ENCODE assay signal across 8 mouse cellular contexts in genomic region chr15:97812126-97812525, GRCm38 (mm10). TPM values are rescaled to one million over a fixed set of nuclear protein-coding genes. Genes with fewer than 3 reads are reported as not detected.
A peak's percentile ranks its signal among the peaks of the same experiment; 100 is the strongest.
DNase-seq lines count a peak whose midpoint lies in the region; ATAC-seq and TF ChIP-seq lines count a peak whose summit lies in the region.

No protein-coding gene starts in this region.

- peaks cover 8% of the 10 kb centered on the region for H3K36me3 ChIP-seq in hindbrain, postnatal 0 days (ENCODE audit: insufficient read depth, low read length)
- H3K36me3 ChIP-seq in liver, postnatal 0 days (replicated peaks; ENCODE audit: insufficient read depth, low read length): peaks cover 3% of the 10 kb centered on the region; the same call in 1 of the 2 replicates

- 22% methylated on average over 6 of the region's 6 CpGs for WGBS in hindbrain, postnatal 0 days
- WGBS in liver, postnatal 0 days (ENCODE audit: insufficient replicate concordance): 68% methylated on average over 6 of the region's 6 CpGs

- TF ChIP-seq EP300 in liver, postnatal 0 days (IDR thresholded peaks at IDR 0.05; ENCODE audit: low read depth): no peak

- intact Hi-C loops in left cerebral cortex, postnatal 36 days (cut with DNase I): loop anchor here (5.0 kb wide), 1 partner anchor 35 kb away; no protein-coding TSS in a partner anchor

- H3K4me2 ChIP-seq in hindbrain, postnatal 0 days (ENCODE audit: low read depth, low read length): no peak overlapping the region
- H3K4me2 ChIP-seq in liver, postnatal 0 days (ENCODE audit: low read depth, low read length): no peak overlapping the region

- H3K4me3 ChIP-seq in hindbrain, postnatal 0 days (ENCODE audit: low read length): no peak overlapping the region
- no peak overlapping the region for H3K4me3 ChIP-seq in liver, postnatal 0 days (ENCODE audit: low read depth, low read length)

- peak; percentile 92 for DNase-seq in adrenal gland, adult 2 months
- DNase-seq in cerebellum, adult 9-11 months: peak; percentile 93
- DNase-seq in gastrocnemius, adult 8-10 months (ENCODE audit: low spot score in 2 of 2): peak; percentile 79 to 93
- peak; percentile 81 for DNase-seq in hindbrain, postnatal 0 days (ENCODE audit: low spot score)
- DNase-seq in left cerebral cortex, postnatal 36 days (ENCODE audit: low spot score in 2 of 2): peak; percentile 87 to 93
- DNase-seq in right cerebral cortex, adult 2 months (ENCODE audit: low spot score in 2 of 2): peak; percentile 81 to 88
- DNase-seq in liver, postnatal 0 days: no peak

- H3K9ac ChIP-seq in hindbrain, postnatal 0 days (replicated peaks; ENCODE audit: low read length): no peak overlapping the region
- no peak overlapping the region for H3K9ac ChIP-seq in liver, postnatal 0 days (replicated peaks)

- TF ChIP-seq CTCF in hindbrain, postnatal 0 days (IDR thresholded peaks at IDR 0.05; ENCODE audit: low read depth): no peak
- TF ChIP-seq CTCF in liver, postnatal 0 days (IDR thresholded peaks at IDR 0.05; ENCODE audit: low read depth): no peak

- H3K27me3 ChIP-seq in hindbrain, postnatal 0 days (ENCODE audit: insufficient read depth, low read length): no peaks in the 10 kb centered on the region
- no peaks in the 10 kb centered on the region for H3K27me3 ChIP-seq in liver, postnatal 0 days (ENCODE audit: insufficient read depth, low read length)

- peaks cover 26% of the 10 kb centered on the region for H3K4me1 ChIP-seq in hindbrain, postnatal 0 days (ENCODE audit: insufficient read depth, low read length)
- 0 out of 2 replicates have a peak, but pooled peaks cover 3% of the 10 kb centered on the region for H3K4me1 ChIP-seq in liver, postnatal 0 days (ENCODE audit: insufficient read depth)

- ATAC-seq in hindbrain, postnatal 0 days: peak; percentile 78
- ATAC-seq in liver, postnatal 0 days: no peak
- ATAC-seq in erythroid progenitor cell, adult 5-6 weeks (replicated peaks; ENCODE audit: low FRiP score, poor library complexity, severe bottlenecking): no peak

- H3K27ac ChIP-seq in hindbrain, postnatal 0 days: peak overlapping the region; percentile 61
- H3K27ac ChIP-seq in liver, postnatal 0 days (ENCODE audit: low read depth): no peak overlapping the region

- H3K9me3 ChIP-seq in hindbrain, postnatal 0 days (ENCODE audit: low read length): no peaks in the 10 kb centered on the region
- no peaks in the 10 kb centered on the region for H3K9me3 ChIP-seq in liver, postnatal 0 days (ENCODE audit: low read length)

RNA-seq across cellular contexts. Expression of gene Hdac7, which starts 32.2 kb away (rescaled TPM):
- total RNA-seq in adrenal gland, adult 2 months (2021): 10 to 100 TPM; 52.5 to 65.1 TPM
- polyA plus RNA-seq in adrenal gland, adult 2 months (2012; rRNA removed): 256 and 263 TPM in 2 replicates
- 1 to 10 TPM; 5.8 to 9.6 (median 9.3) TPM for total RNA-seq in gastrocnemius, adult 8-10 months (2022)
- total RNA-seq in hindbrain, postnatal 0 days (2014; rRNA removed): 23.6 and 28.6 TPM in 2 replicates
- polyA plus RNA-seq in hindbrain, postnatal 0 days (2015; fragmentation: Nextera tagmentation; extraction: Ambion mirVana): 21.7 and 23.7 TPM in 2 replicates
- 10 to 100 TPM; 21.4 to 36.4 TPM for total RNA-seq in left cerebral cortex, postnatal 36 days (2021)
- polyA plus RNA-seq in liver, postnatal 0 days (2015; fragmentation: Nextera tagmentation; extraction: Ambion mirVana): 5.3 TPM in 2 replicates
- total RNA-seq in erythroid progenitor cell, adult 5-6 weeks (2015; ENCODE audit: low replicate concordance): 15.1 and 26.8 TPM in 2 replicates
- total RNA-seq in erythroid progenitor cell, adult 5-6 weeks (2017; ENCODE audit: low replicate concordance): 2.4 and 9.8 TPM in 2 replicates

RNA-seq across cellular contexts. Expression of gene Slc48a1, which starts 33.8 kb away (rescaled TPM):
- 100 to 1,000 TPM; 116 to 158 TPM for total RNA-seq in adrenal gland, adult 2 months (2021)
- 204 and 217 TPM in 2 replicates for polyA plus RNA-seq in adrenal gland, adult 2 months (2012; rRNA removed)
- total RNA-seq in gastrocnemius, adult 8-10 months (2022): 10 to 100 TPM; 40.0 to 52.7 (median 47.3) TPM
- total RNA-seq in hindbrain, postnatal 0 days (2014; rRNA removed): 84.4 and 89.3 TPM in 2 replicates
- polyA plus RNA-seq in hindbrain, postnatal 0 days (2015; fragmentation: Nextera tagmentation; extraction: Ambion mirVana): 140 and 152 TPM in 2 replicates
- total RNA-seq in left cerebral cortex, postnatal 36 days (2021): 100 to 1,000 TPM; 165 to 196 TPM
- polyA plus RNA-seq in liver, postnatal 0 days (2015; fragmentation: Nextera tagmentation; extraction: Ambion mirVana): 59.0 and 61.1 TPM in 2 replicates
- total RNA-seq in erythroid progenitor cell, adult 5-6 weeks (2015; ENCODE audit: low replicate concordance): 122 and 124 TPM in 2 replicates
- 74.2 and 96.2 TPM in 2 replicates for total RNA-seq in erythroid progenitor cell, adult 5-6 weeks (2017; ENCODE audit: low replicate concordance)

RNA-seq across cellular contexts. Expression of gene Rapgef3, which starts 44.4 kb away (rescaled TPM):
- total RNA-seq in adrenal gland, adult 2 months (2021): 10 to 100 TPM; 13.4 to 18.6 TPM
- polyA plus RNA-seq in adrenal gland, adult 2 months (2012; rRNA removed): 44.5 and 52.6 TPM in 2 replicates
- total RNA-seq in gastrocnemius, adult 8-10 months (2022): 1 to 10 TPM; 5.1 to 6.3 (median 5.5) TPM
- 26.4 and 41.9 TPM in 2 replicates for total RNA-seq in hindbrain, postnatal 0 days (2014; rRNA removed)
- polyA plus RNA-seq in hindbrain, postnatal 0 days (2015; fragmentation: Nextera tagmentation; extraction: Ambion mirVana): 10.3 and 12.2 TPM in 2 replicates
- 10 to 100 TPM; 35.7 to 52.9 TPM for total RNA-seq in left cerebral cortex, postnatal 36 days (2021)
- polyA plus RNA-seq in liver, postnatal 0 days (2015; fragmentation: Nextera tagmentation; extraction: Ambion mirVana): 1.5 and 1.9 TPM in 2 replicates
- not detected in 2 replicates for total RNA-seq in erythroid progenitor cell, adult 5-6 weeks (2015; ENCODE audit: low replicate concordance)
- total RNA-seq in erythroid progenitor cell, adult 5-6 weeks (2017; ENCODE audit: low replicate concordance): 3.9 TPM in 1 of 2 replicates, not detected in the other
